Mouse (Mus musculus) intestine, embryonic 14.5 days (tissue): ENCODE measurements around the gene Rnpepl1. TPM values are rescaled to one million over a fixed set of nuclear protein-coding genes. Genes with fewer than 3 reads are reported as not detected.
"Not testable (repeated sequence)": the region's sequence is repeated elsewhere in the genome, so short reads cannot be mapped to it uniquely, and the experiment has no call there.

Experiments used
- ATAC-seq: fragments of 200-750 bp; cut with Nextera tagmentation; replicated peaks from 2 replicates; pipeline ENCODE4 v1.8.0; 2017; ENCODE audit warnings: low read depth, moderate number of reproducible peaks, moderate TSS enrichment, moderate library complexity; ENCODE audit not compliant: low FRiP score, low TSS enrichment
- DNase-seq: peaks from one replicate; pipeline ENCODE4 v3.0.0-alpha.2; 2018; ENCODE audit warnings: low spot score
- H3K27ac ChIP-seq: fragments of 300-500 bp; sonication (generic); 2 replicates; pipeline ENCODE4 v1.5.1; 2014; ENCODE audit warnings: low read depth, mild to moderate bottlenecking, control low read depth
- H3K27me3 ChIP-seq: fragments of 300-500 bp; sonication (generic); replicated peaks from 2 replicates; pipeline ENCODE4 v1.6.1; 2014; ENCODE audit warnings: low read length, control low read depth; ENCODE audit not compliant: control insufficient read depth, insufficient read depth
- H3K36me3 ChIP-seq: fragments of 300-500 bp; sonication (generic); 2 replicates; pipeline ENCODE4 v1.6.1; 2014; ENCODE audit warnings: low read length, control low read depth; ENCODE audit not compliant: control insufficient read depth, insufficient read depth
- H3K4me1 ChIP-seq: fragments of 300-500 bp; sonication (generic); replicated peaks from 2 replicates; pipeline ENCODE4 v1.6.1; 2014; ENCODE audit warnings: low read length, control low read depth, mixed read lengths; ENCODE audit not compliant: control insufficient read depth, insufficient read depth
- H3K4me2 ChIP-seq: fragments of 300-500 bp; sonication (generic); 2 replicates; pipeline ENCODE4 v1.6.1; 2014; ENCODE audit warnings: low read length
- H3K4me3 ChIP-seq: fragments of 300-500 bp; sonication (generic); 2 replicates; pipeline ENCODE4 v1.5.1; 2014; ENCODE audit warnings: low read depth, low read length, control low read depth, mixed read lengths
- H3K9ac ChIP-seq: fragments of 300-500 bp; sonication (generic); 2 replicates; pipeline ENCODE4 v1.6.1; 2014; ENCODE audit warnings: mild to moderate bottlenecking, low read length
- H3K9me3 ChIP-seq: fragments of 300-500 bp; sonication (generic); 2 replicates; pipeline ENCODE4 v1.6.1; 2016; ENCODE audit warnings: low read length, control low read depth; ENCODE audit not compliant: control insufficient read depth
- WGBS: fragments of 180-500 bp; shearing (Covaris S2); extraction: QIAGEN DNeasy Blood & Tissue Kit; methylation state at CpG from one replicate; pipeline ENCODE4 v1.1.7; 2014; 5-methylcytosine and 5-hydroxymethylcytosine counted together
- polyA plus RNA-seq: library from polyadenylated mRNA; unstranded; fragments of >200 nt; fragmentation: Nextera tagmentation; extraction: Ambion mirVana; gene quantifications from 2 replicates; pipeline ENCODE4 v1.2.1, GENCODE M21; 2014

Rnpepl1 gene
- polyA plus RNA-seq, 1 experiment from 2014 or later: 36.8 TPM

GRCm38 (mm10) chr1:92958999-92959398 is 48.4 kb downstream of the Rnpepl1 start:
- Histone ChIP-seq H3K4me3 (no peak overlapping the region), H3K27ac (no peak overlapping the region), H3K9me3 (no peaks in the 10 kb centered on the region), H3K27me3 (no peaks in the 10 kb centered on the region), H3K9ac (no peak overlapping the region), H3K4me2 (no peak overlapping the region), H3K36me3 (no peaks in the 10 kb centered on the region), H3K4me1 (no peaks in the 10 kb centered on the region)
- 76% methylated on average over 1 of the region's 1 CpGs for WGBS
- ATAC-seq: no peak
- no peak for DNase-seq

GRCm38 (mm10) chr1:92970791-92971190 is 60.2 kb downstream of the Rnpepl1 start:
- ATAC-seq: not testable (repeated sequence)

GRCm38 (mm10) chr1:92971879-92972795 is 61.6 kb downstream of the Rnpepl1 start:
- WGBS: 83% methylated on average over 7 of the region's 7 CpGs
- 0 out of 2 replicates have a peak, but pooled peaks have one; percentile 15 for ATAC-seq
- Histone ChIP-seq H3K36me3 (no peaks in the 10 kb centered on the region), H3K9me3 (no peaks in the 10 kb centered on the region), H3K4me1 (no peaks in the 10 kb centered on the region; the same call in 1 of the 2 replicates), H3K4me2 (no peak overlapping the region), H3K27ac (no peak overlapping the region), H3K4me3 (no peak overlapping the region), H3K27me3 (no peaks in the 10 kb centered on the region), H3K9ac (no peak overlapping the region)
- DNase-seq: no peak

More at GRCm38 (mm10) chr1:92970791-92971190, 60.2 kb downstream of the Rnpepl1 start:
- WGBS: 86% methylated on average over 6 of the region's 6 CpGs
- not testable (repeated sequence) for H3K9ac ChIP-seq, H3K4me1 ChIP-seq, DNase-seq, H3K4me2 ChIP-seq, H3K9me3 ChIP-seq, H3K36me3 ChIP-seq, H3K4me3 ChIP-seq, H3K27me3 ChIP-seq, H3K27ac ChIP-seq

- Histone ChIP-seq H3K4me3 (no peak overlapping the region), H3K4me2 (no peak overlapping the region), H3K4me1 (no peaks in the 10 kb centered on the region; the same call in 1 of the 2 replicates), H3K36me3 (no peaks in the 10 kb centered on the region), H3K27ac (no peak overlapping the region), H3K27me3 (no peaks in the 10 kb centered on the region), H3K9ac (no peak overlapping the region), H3K9me3 (no peaks in the 10 kb centered on the region)
- 38% methylated on average over 1 of the region's 1 CpGs for WGBS
- no peak for ATAC-seq
- DNase-seq: no peak
Observed at GRCm38 (mm10) chr1:92972854-92973253, 62.3 kb downstream of the Rnpepl1 start.

Other genes starting within 250 kb of the Rnpepl1 start
- 46.3 and 47.9 TPM in 2 replicates for gene Gpc1, start 79.1 kb upstream of the Rnpepl1 start, polyA plus RNA-seq
- 0.30 and 0.79 TPM in 2 replicates for gene Ankmy1, start 7.9 kb upstream of the Rnpepl1 start, polyA plus RNA-seq
- 9.9 and 12.1 TPM in 2 replicates for gene Dusp28, start 3.8 kb upstream of the Rnpepl1 start, polyA plus RNA-seq
- 25.6 and 26.5 TPM in 2 replicates for gene Capn10, start 23.6 kb downstream of the Rnpepl1 start, polyA plus RNA-seq
- gene Gpr35, start 40.1 kb downstream of the Rnpepl1 start, polyA plus RNA-seq: 5.7 and 7.0 TPM in 2 replicates
- gene Aqp12, start 95.6 kb downstream of the Rnpepl1 start, polyA plus RNA-seq: 0.16 TPM in 1 of 2 replicates, not detected in the other
- 15.8 and 16.7 TPM in 2 replicates for gene Kif1a, start 191.2 kb downstream of the Rnpepl1 start, polyA plus RNA-seq
- not detected in 2 replicates for gene Agxt, start 224.5 kb downstream of the Rnpepl1 start, polyA plus RNA-seq